Mouse (Mus musculus): ENCODE measurements around the gene Hyal1.
"Not testable (repeated sequence)": the region's sequence is repeated elsewhere in the genome, so short reads cannot be mapped to it uniquely, and the experiment has no call there.

Gene Hyal1

DNA sequence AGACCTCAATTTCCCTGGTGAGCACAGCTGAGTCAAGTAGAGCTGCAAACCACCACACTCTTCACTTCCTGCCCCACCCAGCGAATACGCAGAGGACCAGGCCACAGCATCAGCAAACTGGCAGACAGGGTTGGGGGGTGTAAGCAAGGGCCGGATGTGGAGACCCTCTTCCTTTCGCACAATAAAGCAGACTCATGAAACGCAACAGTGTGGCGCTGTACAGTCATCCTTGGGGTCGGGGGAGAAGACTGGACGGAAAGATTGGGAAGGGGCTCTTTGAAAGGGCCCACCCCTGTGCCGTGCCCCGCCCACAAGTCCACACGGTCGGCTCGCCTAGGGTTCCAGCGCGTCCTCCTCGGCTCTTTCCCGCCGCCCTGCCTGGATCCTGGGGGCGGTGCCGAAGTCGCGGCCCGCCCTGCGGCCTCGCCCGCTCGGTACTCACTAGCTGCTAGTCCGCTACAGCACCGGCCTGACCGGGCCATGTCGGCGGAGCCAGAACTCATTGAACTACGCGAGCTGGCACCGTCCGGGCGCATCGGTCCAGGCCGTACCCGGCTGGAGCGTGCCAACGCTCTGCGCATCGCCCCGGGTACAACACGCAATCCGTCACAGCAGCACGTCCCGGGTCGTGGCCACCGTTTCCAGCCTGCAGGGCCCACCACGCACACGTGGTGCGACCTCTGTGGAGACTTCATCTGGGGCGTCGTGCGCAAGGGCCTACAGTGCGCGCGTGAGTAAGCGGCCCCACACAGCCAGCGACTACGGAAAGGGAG, 25.4 kb upstream of the Hyal1 start, which contains the start of gene Rassf1:
Rassf1 (plus strand) TSS at position 439 of the 773 bp plus-strand sequence.
- DNase-seq: peak in 1 of 2 experiments; percentile 39

DNA sequence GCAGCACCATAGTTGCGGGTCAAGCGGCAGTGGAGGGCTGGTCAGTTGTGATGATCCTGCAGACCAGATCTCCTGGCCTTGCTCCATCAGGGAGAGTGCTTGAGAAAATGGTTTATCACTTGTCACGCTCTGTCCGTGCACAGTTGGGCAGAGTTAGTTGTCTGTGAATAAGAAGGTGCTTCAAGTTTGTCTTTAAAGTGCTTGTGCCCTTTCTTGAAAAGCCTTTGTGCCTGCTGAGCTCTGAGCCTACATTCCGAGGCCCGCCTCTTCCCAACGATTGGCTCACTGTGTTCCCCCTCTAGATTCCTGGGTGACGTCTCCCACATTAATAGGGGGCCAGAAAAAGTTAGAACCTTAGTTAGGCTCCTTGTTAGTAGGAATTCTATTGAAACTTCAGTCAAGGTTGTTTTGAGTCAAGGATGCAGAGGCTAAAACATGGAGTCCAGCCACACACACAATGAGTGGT, 24.8 kb upstream of the Hyal1 start:
- no peak for DNase-seq

DNA sequence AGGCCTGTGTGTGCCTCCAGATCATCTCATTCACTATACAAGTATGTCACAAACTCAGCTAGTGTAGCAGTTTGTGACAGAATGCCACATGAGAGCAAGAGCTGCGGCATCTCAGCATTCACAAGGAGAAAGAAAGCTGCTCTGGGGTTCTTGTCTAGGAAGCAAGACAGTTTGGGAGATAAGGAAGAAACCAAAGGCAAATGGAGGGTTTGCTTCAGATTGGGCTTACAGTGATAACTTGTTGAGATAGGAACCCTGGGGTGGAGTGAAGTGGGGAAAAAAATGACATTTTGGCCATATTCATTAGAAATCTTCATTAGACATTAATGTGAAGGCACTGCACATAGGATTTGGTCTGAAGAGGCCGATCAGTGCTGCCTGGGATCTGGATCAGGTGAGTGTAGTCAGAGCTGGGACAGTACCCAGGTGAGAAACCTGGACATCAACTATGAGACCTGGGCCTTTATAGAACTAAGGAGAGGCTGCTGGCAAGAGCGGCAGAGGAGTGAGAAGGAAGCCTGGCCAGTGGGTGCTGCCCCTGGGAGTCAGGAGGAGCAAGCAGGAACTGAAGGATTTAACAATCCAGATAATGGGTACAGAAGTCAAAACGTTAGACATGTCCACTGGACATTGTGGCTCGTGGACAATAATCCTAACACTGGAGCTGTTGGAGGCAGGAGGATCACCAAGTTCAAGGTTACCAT, 23.9 kb upstream of the Hyal1 start:
- DNase-seq: no peak

DNA sequence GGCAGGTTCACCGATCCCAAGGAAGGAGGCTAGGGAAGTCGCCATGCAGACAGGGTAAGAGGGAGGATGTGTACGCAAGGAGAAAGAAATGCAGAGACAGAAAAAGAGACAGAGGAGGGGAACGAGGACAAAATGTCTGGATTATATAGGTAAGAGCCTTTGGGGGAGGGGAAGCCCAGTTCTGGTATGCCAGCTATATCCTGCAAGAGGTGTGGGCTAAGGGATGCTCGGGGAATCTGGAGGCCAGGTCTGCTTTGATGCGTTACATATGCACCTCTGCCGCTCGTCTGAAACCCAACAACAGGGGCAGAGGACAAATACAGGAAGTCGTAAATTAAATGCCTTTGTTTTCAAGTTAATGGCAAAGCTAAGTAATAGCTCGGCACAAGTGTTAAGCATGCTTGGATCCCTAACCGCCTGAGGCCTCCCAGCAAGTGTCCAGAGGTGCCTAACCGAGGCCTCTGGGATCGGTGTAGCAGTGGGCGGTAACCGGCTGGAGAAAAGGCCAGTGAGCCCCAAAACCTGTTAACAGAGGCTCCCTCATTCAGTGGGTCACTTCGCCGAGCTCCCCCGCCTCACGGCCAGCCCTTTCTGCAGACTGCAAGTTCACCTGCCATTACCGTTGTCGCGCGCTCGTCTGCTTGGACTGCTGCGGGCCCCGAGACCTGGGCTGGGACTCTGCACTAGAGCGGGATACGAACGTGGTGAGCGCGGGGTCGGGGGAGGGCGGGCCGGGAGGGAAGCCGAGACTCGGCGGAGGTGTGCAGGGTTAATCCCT, 23.0 kb upstream of the Hyal1 start:
- DNase-seq: peak; percentile 51 to 58

DNA sequence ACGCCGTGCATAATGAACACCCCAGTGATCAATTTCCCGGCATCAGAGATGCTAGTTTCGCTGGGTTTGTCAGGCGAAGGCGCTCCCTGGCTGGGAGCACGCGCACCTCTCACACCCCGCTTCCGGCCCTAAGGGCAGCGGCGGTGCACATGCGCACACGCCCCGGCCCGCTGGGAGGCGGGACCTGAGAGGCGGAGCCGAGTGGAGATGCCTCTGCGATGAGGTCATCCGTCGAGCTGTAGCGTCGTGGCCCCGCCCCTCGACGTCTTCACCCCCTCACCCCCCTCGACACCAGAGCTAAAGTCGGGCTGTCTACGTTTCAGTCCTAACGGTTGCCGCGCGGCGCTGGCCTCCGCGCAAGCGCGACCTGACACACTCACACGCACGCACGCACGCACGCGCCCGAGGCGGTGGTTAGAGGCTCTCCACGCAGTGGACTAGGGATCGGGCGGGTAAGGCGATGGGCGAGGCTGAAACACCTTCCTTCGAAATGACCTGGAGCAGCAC, 22.4 kb upstream of the Hyal1 start:
- peak; percentile 92 to 95 for DNase-seq

DNA sequence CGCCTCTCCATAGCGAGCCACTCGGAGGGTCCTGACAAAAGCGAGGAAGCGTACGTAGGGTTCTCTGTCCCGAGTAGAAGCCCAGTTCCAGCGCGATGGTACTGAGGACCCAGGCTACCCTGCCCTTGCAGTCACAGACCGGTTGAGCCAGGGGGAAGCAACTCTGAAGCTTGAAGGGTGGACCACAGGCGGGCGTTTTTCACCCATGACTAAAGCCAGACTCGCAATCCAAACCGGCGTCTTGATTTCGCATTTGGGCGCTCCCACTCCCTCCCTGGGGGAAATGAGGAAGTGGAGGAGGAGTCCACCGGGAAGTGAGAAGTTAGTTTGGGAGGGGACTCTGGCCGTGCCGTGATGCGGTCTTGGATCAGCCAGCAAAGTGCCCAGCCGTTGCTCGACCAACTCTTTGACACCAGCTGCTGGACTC, 21.7 kb upstream of the Hyal1 start:
- no peak for DNase-seq

DNA sequence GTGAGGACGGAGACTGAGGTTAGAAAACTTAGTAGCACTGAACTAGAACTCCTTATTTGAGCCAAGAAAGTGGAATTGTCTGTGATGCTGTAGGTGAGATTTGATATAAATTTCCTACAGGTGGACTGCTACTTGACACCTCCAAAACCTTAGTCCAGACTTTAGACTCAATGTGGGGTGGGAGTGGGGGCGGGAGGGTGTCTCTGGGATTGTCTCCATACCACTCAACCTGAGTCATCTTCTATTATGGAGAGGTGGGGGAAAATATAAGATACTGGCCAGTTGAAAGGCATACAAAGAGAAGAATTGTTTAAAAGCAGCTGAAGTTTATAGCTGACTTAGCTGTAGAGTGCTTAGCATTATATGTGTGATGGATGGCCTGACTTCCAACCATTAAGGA, 21.0 kb upstream of the Hyal1 start:
- no peak for DNase-seq

DNA sequence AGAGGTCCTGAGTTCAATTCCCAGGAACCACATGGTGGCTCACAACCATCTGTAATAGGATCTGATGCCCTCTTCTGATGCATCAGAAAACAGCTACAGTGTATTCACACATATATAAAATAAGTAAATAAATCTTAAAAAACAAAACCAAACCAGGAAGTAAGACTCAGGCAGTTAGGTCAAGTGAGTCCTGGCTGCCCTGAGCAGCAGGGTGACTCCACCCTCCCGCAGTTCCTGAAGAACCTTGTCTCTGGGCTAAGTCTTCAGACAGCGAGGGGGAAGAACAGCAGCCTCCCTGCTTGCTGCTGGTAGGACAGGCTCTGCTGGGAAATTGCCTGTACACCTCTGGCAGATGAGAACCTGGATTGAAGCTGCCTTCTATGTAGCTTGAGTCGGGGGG, 20.4 kb upstream of the Hyal1 start:
- no peak for DNase-seq

DNA sequence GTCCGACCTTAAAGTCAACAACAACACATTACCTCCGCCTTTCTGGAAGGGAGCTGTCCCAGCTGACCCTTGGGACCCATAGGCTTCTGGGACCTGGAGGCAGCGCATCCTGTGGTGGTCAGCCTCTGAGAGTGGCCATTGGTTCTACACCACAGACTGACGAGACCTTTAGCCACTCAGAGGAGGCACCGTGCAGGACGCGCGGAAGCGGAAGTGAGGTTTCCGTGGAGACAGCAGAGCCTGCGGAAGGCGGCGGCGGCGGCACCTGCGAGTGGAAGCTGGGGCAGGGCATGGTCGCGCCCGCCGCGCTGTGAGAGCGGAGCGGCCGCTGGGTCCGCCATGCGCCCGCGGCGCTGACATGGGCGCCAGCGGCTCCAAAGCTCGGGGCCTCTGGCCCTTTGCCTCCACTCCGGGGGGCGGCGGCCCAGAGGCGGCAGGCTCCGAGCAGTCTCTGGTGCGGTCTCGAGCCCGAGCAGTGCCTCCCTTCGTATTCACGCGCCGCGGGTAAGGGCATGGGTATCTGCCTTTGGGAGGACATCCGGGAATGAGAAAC, 13.6 kb upstream of the Hyal1 start, which contains the start of gene Tusc2:
Tusc2 (plus strand) TSS at position 227 of the 553 bp plus-strand sequence.
- peak; percentile 94 to 95 for DNase-seq

DNA sequence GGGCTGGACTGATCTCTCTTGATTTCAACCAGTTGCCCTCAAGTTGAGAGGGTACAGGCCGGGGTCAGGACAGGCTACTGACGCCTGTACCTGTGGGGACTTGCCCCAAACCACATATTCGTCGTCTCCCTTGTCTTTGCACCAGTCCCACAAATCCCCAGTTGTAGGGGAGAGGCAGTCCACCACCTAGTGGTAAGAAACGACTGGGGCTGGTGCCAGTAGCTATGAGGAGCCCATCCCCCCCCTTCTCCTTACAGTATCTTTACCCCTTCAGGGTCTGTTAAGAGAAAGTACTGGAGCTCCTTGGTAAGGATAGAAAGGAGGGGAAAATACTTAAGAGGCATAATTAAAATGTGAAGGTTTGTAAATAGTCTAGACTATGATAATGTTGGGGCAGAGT, 11.2 kb upstream of the Hyal1 start:
- DNase-seq: not testable (repeated sequence)

DNA sequence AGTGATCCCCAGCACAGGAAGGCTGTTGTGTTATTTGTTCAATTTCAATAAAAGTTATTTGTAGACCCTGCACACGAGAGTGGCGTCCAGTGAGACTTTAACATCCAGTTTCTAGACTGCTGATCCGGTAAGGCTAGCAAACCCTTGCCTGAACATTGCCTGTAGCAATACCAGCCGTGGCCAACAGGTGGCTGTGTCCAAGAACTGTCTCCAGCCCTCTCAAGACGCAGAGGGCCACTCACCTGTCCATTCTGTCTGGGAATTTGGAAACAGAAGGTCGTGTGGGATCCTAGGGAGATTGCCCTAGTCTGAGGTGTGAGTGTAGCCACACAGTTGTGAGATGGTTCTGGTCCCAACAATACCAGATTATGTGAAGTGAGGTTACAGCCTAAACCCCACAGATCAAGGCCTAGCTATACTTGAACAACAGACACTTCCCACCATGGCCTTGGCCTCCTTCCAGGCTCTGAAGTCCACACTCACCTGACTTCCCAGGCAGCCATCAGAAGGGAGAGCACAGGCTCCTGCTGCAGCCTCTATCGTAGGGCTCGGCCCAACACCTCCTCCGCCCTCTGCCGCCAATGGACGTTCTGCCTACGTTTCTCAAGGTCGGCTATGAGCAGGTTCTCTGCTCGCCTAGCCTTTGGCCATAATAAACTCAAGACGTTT, 10.6 kb upstream of the Hyal1 start:
- peak; percentile 83 to 86 for DNase-seq

DNA sequence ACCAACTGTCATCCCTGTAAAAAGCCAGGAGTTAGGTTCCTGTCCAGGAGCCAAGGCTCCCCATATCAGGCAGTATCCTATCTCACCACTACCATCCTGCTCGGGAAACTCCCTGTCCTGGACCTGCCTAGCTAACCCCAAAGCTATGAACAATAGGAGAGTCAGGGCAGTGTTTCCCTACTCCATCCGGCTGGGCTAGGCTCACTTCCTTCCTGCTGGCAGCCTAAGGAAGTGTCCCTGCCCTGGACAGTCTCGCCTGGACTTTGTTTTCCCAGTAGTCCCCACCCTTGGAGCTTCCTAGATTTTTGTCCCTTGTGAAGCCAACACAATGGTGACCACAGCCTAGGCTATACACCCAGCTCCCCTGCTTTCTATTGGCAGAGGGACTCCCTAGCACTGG, 9.9 kb upstream of the Hyal1 start:
- DNase-seq: no peak

DNA sequence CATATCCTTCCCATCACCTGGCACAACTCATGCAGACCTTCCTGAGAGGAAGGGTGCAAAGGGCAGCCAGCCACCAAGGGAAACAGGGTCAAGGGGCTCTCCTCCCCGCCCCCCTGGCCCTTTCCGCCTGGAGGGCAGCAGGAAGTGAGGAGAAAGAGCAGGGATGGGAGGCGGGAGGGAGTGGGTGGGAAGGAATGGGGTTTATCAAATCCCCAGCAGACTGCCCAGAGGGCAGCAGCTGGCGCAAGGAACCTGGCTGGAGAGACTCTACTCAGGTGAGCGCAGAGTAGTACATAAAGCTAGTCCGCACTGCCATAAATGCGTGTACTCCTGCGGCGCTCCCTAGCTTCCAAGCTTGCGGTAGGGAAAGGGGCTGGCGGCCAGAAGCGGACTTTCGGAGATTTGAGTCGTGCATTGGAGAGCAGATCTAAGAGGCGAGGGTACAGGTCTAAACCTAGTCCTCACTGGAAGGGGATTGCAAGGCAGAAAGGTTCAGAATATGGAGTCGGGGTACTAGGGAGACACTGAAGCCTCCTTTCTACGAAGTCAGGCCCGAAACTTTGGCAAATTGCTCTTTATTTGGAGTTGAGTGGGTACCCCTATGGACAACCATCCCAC, 8.9 kb upstream of the Hyal1 start, which contains the start of gene Hyal2:
Hyal2 (plus strand) TSS at position 244 of the 618 bp plus-strand sequence.
- no peak for DNase-seq

DNA sequence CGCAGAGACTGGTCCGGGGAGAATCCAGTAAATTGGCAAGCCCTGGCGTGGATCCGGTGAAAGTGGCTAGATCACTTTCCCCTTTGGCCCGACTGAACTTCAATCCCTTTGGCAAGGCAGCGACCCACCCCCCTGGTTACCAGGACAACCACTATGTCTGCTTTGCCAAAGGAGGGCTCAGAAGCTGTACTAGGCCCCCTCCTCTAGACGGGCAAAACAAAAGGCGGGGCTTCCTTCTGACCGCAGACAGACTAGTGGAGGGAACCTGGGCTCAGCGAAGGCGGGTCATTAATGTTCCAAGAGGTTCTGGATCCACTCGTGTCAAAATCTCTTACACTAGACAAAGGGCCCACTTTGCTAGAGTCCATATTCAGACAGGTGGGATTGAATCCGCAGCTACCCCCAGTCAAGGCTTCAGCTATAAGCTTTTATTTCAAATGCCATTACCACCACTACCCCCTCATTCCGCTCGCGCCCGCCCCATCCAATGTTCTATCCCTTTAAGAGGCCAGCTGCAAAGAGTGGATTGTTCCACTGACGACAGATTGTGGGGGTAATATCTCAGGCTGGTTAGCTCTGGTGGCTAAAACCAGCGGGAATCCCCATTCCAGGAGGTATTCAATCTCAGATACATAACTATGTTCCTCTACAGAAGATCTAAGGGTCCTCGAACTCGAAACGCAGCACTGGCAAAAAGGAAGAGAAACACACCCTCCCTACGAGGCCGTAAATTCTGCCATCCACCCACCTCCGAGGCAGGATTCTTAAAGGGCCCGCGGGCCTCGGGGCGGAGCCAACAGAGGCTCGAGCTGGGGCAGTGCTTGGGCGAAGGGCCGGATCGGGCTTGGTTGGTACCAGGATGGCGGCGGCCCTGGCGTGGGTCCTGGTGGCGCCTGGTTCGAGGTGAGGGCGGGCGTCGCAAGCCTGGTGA, 8.1 kb upstream of the Hyal1 start:
- DNase-seq: peak; percentile 75 to 78

DNA sequence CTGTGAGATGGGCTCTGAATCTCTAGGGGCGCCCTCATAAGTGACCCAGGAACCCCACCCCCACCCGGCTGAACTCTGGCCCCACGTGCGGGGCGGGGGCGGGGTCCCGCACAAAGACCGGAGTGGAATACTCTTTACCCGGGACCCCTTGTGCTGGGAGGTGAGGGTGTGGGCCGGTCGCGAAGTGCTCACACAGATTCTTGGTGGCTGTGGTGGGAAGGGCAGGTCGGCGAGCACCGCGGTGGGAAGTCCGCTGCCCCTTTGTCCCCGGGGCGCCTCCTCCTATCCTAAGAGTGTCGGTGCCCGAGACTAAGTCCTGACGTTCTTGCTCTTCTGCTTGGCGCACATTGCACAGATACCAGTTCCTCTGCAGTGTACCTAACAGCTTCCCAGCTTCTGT, 7.5 kb upstream of the Hyal1 start:
- no peak for DNase-seq

DNA sequence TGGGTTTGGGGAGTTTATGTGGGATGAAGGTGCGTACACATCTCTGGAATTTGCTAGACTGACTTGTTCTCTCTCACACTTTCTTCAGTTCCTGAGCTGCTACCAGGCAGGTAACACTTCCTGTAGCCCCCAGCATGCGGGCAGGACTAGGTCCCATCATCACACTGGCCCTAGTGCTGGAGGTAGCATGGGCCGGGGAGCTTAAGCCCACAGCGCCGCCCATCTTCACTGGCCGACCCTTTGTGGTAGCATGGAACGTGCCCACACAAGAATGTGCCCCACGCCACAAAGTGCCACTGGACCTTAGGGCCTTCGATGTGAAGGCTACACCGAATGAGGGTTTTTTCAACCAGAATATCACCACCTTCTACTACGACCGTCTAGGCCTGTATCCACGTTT, 6.7 kb upstream of the Hyal1 start:
- DNase-seq: no peak

DNA sequence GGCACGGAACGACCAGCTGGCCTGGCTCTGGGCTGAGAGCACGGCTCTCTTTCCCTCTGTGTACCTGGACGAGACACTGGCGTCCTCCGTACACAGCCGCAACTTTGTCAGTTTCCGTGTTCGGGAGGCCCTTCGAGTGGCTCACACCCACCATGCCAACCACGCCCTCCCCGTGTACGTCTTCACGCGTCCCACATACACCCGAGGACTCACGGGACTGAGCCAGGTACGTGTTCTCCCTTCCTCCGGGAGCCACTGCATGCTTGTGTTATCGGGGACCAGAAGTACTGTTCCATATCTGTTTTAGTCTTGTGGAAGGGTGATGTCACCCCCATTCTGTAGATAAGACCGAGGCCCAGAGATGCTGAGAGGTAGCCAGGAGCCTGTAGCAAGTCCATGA, 5.9 kb upstream of the Hyal1 start:
- DNase-seq: no peak

DNA sequence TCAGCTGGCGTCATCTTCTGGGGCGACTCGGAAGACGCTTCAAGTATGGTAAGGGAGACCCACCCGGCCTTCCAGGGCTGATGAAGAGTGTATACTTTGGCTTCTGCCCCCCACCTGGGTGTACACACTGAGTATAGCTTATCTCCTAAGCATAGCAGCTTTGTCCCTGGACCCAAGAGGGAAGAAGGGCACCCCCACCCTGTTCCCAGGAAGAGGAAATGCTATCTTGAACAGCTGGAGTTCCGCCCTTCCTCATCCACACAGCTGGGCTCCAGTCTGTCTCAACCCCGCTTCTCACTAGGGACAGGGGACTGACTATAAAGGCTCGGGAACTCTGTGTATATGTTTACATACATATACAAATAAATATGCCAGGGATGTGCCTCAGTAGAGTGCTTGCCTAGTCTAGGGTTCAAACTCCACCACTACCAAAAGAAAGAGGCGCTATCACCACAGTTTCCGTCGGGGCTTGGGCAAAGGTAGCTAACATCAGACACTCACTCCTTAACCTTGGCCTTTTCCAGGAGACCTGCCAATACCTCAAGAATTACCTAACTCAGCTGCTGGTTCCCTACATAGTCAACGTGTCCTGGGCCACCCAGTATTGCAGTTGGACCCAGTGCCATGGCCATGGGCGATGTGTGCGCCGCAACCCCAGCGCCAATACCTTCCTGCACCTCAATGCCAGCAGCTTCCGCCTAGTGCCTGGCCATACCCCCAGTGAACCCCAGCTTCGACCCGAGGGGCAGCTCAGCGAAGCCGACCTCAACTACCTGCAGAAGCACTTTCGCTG, 5.0 kb upstream of the Hyal1 start:
- DNase-seq: no peak

DNA sequence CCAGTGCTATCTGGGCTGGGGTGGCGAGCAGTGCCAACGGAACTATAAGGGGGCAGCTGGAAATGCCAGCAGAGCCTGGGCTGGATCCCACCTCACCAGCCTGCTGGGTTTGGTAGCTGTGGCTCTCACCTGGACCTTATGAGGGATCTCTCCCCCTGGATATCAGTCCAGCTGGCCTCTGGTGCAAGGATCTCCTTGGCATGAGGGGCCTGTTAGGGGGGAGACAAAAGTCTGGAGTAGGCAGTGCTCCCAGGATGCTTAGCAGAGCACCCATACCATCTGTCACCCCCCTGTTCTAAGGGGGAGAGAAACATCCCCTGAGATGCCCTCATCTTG, 4.4 kb upstream of the Hyal1 start:
- no peak for DNase-seq

DNA sequence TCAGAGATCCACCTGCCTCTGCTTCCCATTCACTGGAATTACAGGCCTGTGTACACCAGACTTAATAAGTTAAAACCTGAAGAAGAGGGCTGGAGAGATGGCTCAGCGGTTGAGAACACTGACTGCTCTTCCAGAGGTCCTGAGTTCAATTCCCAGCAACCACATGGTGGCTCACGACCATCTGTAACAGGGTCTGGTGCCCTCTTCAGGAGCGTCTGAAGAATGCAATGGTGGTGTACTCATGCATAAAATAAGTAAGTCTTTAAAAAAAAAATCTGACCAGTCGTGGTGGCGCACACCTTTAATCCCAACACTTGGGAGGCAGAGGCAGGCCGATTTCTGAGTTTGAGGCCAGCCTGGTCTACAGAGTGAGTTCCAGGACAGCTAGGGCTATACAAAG, 3.0 kb upstream of the Hyal1 start:
- DNase-seq: not testable (repeated sequence)
